Mouse (Mus musculus) heart, postnatal 14 days (tissue): ENCODE measurements around the gene Klhl26. TPM values are rescaled to one million over a fixed set of nuclear protein-coding genes. Genes with fewer than 3 reads are reported as not detected.

Source experiments
- DNase-seq, 2 experiments: peaks; one replicate each; pipeline ENCODE4 v3.0.0; 2021 to 2022
- intact Hi-C: fragments of 180-260 bp; cut with DNase I; formaldehyde crosslinking; loops from one replicate; pipeline ENCODE4 v1.15.1; 2025
- total RNA-seq, 2 experiments: library from RNA; stranded (reverse); gene quantifications; 2 replicates each; pipeline ENCODE4 v1.2.3; 2021

Klhl26 gene
- total RNA-seq, 2 experiments from 2014 or later = 5.5 to 6.9 TPM

DNA sequence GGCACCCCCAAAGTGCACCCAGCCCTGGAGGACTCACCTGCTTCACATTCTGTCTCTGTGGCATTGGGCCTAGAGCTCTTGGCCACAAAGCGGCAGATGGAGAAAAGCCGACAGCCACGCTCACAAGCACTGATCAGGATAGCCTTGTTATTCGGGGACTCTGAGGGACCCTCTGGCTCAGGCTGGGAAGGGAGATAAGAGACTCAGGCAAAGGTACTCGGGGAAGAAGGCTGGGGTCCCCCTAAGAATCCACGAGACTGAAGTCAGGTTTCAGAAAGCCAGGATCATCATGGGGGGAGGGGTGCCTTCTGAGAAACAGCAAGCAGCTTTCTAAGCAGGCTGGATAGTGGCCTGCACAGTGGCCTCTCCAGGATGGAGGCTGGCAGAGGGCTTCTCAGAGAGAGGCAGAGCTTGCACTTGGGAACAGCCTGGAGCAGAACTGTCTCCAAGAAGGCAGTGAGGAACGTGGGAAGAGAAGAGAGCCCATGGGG lies 9.5 kb upstream of the Klhl26 start:
- DNase-seq = no peak
- intact Hi-C loops = no loop called here

DNA sequence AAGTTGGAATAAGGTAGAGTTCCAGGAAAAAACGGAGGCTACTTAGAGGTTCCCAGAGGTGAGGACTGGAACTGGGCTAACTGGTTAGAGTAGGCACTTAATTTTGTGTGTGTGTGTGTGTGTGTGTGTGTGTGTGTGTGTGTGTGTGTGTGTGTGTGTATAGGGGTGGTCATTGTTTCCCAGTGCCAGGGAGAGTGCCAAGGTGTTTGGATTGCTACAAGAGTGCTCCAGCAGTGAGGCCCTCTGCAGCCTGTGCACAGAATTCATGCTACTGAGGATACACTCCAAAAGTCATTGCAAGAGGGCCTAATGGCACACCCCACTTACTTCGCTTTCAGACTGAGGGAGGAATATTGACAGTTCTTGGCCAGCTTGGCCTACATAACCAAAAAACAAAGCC lies 6.2 kb upstream of the Klhl26 start:
- no peak for DNase-seq
- intact Hi-C loops = no loop called here

DNA sequence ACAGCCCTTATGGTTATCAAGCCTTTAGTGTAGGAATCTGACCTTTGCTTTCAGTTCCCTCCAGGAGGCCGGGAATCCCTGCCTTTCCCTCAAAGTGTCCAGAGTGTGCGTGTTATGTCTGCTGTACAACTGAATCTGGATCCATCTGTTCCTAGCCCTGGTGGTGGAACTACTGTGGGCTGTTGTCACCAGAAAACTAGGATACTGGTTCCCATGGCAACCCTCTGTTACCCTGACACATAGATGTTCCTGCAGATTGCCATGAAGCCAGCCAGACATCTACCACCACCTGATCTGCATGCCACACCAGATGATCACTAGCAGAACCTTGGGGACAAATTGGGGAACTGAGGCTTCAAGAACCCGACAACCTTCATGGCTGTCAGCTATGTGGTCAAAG lies 5.1 kb upstream of the Klhl26 start:
- intact Hi-C loops = no loop called here
- no peak for DNase-seq

DNA sequence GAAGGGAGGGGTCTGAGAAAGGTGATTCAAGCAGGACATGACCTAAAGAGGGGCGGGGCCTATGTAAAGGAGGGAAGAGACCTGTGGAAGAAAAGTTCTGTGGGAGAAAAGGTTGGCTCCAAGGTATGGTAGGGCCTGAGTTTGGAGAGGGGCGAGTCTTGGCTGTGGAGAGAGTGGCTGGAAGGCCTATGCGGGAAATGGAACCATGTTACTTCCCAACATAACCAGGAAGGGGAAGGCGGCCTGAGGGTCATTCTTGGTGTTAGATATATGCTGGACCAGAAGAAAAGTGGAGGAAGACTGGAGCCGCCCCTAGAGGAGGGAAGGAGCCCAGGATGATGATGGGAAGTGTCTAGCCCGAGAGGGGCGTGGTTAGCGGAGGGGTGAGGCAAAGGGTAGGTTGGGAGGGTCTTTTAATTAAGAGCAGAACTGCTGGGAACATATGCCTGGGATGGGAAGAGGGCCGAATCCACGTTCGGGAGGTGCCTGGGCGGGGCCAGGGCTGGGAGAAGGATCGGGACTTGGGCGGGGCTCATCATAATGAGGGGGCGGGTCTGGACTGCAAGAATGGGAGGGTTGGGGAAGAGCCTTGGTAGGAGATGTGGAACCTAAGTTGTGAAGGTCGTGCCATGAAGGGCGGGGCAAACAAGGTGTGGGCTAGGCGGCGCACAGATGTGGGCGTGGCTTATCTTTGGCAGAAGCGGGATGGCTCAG lies 658 bp upstream of the Klhl26 start:
- intact Hi-C loops = no loop called here
- no peak for DNase-seq

DNA sequence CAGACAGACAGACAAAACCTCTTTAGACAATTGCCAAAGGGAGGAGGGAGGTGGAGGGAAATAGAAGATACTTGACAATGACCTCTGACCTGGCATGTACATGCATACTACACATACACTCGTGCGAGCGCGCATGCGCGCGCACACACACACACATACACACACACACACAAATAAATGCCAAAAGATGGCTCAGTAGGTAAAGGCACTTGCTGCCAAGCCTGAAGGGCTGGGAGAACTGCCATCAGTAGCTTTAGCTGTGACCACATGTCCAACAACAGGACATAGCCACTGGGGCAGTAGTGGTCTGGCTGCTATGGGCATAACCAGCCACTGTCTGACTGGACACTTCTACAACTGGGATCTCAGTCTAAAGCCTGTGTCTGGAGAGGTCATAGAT lies 4.9 kb downstream of the Klhl26 start:
- intact Hi-C loops = no loop called here
- no peak for DNase-seq

DNA sequence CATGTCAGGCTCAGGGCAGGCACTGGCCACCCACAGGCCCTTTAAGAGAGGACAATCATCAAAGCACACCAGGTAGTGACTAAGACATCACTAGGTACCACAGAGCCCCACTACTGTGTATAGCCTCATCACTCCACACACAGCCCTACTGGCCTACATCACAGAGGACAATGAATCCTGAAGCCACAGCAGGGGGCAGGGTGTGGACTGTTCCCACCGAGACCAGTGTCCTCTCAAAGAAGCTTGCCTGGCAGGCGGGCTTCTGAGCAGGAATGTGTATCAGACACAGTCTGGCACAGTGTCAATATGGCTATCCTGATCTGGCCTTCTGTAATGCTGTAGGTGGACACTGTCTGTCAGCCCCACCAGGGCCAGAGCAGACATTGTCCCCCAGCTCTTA lies 6.8 kb downstream of the Klhl26 start:
- no peak for DNase-seq
- intact Hi-C loops = loop anchor here (5.0 kb wide), 1 partner anchor 32 kb away; no protein-coding TSS in a partner anchor

DNA sequence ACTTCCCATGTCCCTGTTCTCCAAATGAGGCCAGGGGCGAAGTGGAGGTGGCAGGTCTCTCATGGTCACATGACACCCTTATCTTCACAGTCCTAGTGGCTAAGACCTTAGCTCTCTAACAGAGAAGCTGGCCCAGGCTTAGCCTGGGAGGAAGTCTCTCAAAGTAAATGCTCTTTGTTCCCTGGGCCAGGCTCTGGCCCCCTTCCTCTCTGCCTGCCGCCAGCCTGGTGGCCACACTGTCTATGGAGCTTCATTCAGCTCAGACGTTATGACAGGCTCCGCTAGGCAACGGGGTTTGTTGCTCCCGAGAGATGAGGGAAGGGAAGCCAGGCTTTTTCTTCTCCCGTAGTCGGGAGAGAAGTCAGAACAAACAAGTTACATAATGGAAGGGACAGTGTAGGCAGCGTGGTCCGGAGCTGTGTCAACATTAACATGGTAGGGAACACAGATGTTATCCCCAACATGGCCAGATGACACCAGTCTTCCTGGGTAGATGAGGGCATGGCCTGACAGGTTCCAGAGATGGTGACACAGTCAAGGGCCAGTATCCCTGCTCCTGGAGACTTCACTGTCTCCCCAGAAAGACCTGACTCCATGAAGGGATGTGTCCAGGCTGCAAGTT lies 7.4 kb downstream of the Klhl26 start:
- intact Hi-C loops = loop anchor here (5.0 kb wide), 1 partner anchor 33 kb away; no protein-coding TSS in a partner anchor
- DNase-seq = no peak

DNA sequence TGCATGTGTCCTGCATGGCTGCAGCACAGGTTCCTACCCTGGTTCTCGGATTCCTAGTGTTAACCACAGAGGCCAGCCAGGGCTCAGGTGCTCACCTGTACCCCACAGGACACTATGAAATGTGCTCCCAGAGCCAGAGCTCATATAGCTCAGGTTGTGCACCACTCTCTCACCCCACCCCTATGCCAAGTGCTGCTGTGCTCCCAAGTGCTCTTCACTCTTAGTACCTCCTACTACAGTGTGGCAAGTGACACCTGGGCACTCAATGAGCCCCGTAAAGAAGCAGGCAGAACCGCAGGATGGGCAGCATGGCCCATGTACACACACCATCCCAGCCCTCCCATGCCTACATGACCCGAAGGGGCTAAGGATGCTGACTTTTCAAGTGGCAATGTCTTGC lies 8.0 kb downstream of the Klhl26 start:
- DNase-seq = no peak
- intact Hi-C loops = loop anchor here (5.0 kb wide), 1 partner anchor 34 kb away; no protein-coding TSS in a partner anchor

DNA sequence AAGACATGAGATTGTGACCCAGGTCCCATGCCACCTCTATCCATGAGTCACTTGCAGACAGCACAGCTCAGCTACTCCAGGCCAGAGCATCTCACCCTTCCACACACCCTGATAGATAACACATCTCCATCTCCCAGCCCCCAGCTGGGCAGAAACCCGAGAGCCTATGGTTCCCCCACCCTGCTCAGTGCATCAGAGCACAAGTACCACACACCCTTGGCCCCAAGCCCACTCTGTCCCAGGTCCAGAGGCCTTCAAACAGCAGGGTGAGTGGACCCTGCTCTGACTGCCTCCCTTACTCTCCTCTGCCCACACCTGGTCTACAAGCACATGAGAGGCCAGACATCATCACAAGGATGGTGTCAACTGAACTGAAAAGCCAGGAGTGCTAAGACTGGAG lies 8.9 kb downstream of the Klhl26 start:
- no peak for DNase-seq
- intact Hi-C loops = loop anchor here (5.0 kb wide), 1 partner anchor 34 kb away; no protein-coding TSS in a partner anchor

DNA sequence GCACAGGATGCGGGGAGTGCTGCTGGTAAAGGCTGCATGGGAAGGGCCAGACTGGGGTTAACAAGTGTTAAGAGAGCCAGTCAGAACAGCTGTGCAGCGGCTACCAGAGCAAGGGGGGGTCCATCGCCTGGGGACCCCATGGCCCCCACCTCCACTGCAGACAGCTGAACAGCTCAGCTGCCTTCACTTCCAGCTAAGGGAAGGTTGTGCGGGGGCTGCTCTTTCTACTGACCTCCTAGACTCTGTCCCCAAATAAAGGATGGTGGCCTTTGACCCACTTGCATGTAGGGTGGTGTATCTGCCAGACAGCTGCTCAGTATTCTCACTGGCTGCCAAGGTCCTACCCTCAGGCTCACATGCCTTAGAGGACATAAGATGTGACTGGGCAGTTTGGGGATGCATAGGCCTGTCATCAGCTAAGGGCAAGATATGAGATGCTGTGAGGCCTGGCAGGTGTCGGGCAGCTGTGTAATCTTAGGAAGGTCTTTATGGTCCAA lies 9.5 kb downstream of the Klhl26 start:
- DNase-seq = no peak
- intact Hi-C loops = loop anchor here (5.0 kb wide), 1 partner anchor 35 kb away; no protein-coding TSS in a partner anchor

DNA sequence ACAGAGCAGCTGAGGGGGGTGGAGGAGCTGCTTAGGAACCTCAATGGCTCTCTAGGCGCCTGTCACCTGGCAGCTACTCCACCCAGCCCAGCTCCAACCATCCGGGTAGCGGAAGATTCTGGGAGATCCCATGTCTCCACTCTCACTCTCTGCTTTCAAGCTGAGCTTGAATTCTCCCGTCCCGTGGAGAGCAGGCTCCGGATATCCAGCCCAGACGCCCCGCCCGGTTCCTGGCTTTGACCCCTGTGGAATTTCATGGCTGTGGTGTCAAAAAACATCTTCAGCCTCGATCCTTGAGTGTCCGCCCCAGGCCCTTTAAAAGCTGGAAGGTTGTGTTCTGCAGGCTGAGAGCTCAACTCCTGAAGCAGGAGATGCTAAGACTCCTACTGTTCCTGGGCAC lies 10.0 kb downstream of the Klhl26 start:
- intact Hi-C loops = loop anchor here (5.0 kb wide), 1 partner anchor 36 kb away; no protein-coding TSS in a partner anchor
- DNase-seq = peak; percentile 68 to 70

DNA sequence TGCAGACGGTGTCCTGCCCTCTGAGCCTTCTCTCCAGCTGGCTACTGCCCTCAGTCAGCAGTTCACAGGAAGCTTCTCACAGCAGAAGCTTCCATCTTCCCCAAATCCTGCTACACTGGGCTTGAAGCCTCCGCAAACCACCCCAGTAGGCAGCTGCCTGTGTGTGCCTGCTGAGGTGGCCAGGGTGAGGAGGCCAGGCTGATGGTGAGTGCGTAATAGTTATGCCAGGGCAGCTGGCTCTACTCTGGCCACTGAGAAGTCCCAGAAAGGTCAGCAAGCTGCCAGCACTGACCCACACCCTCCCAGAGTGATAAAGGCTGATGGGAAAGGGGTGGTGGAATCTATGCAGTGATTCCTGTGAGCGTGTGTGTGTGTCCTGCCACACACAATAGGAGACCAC lies 10.5 kb downstream of the Klhl26 start:
- intact Hi-C loops = loop anchor here (5.0 kb wide), 1 partner anchor 36 kb away; no protein-coding TSS in a partner anchor
- DNase-seq = no peak

DNA sequence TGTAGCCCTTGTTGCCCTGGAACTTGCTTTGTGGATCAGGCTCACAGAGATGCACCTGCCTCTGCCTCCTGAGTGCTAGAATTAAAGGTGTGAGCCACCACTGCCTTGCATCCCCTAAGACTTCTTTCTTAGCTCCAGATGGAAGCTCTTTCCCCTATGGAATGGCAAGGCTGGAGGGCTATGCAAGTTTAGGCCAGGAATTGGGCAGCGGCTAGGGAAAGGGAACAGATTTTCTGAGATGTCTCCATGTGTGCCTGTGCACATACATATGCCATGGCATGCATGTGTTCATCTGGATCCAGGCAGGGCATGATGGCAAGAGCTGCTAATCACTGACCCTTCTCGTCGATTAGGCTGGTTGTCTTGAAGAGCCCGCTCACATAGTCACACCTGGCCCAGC lies 11.1 kb downstream of the Klhl26 start:
- no peak for DNase-seq
- intact Hi-C loops = loop anchor here (5.0 kb wide), 1 partner anchor 37 kb away; no protein-coding TSS in a partner anchor

DNA sequence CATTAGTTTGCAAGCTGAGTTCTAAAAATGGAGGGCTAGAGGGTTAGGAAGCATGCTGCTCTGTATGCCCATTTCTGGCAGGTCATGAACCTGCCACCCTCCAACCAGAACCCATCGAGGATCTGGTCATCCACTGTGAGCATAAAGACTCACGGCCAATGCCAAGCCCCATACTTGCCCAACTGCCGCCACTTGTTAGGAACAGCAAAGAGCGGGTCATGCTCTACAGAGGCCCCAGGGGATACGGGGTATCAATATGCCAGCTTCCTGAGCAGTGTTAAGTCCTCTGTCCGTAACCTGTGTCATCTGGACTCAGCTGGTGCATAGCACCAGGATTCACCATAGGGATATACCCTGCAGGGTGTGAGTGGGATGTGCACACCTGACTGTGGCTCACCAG lies 12.6 kb downstream of the Klhl26 start:
- no peak for DNase-seq
- intact Hi-C loops = no loop called here

DNA sequence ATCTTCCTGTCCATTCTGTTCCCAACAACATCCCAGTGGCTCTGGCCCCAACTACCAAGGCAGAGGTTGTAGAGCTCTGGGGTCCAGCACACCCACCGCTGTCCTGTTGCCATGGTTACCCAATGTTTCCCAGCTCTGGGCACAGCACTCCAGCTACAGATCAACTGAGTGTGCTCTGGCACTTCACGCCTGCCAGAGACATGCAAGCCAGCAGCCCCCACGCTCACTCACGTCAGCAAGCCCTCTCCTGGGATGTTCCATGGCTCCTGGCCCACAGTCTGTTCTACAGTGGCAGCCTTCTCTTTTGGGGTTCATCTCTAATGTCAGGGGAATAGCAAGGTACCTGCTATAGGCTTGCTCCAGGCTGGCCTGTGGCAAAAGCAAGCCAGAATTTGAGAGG lies 13.5 kb downstream of the Klhl26 start:
- no peak for DNase-seq
- intact Hi-C loops = no loop called here

DNA sequence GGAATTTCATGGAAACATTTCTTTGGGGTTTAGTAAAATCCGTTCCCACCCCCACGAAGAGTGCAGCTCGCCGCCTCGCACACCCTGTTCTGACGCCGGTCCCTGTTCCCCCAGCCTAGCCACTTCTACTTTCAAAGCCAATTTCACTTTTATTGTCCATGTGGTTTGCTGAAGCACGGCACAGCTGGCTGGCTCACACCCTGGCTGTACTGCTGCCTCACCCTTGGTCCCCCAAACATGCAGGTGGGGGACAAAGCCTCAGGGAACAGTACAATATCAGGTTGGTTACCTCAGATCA lies 14.3 kb downstream of the Klhl26 start:
- DNase-seq = no peak
- intact Hi-C loops = no loop called here

DNA sequence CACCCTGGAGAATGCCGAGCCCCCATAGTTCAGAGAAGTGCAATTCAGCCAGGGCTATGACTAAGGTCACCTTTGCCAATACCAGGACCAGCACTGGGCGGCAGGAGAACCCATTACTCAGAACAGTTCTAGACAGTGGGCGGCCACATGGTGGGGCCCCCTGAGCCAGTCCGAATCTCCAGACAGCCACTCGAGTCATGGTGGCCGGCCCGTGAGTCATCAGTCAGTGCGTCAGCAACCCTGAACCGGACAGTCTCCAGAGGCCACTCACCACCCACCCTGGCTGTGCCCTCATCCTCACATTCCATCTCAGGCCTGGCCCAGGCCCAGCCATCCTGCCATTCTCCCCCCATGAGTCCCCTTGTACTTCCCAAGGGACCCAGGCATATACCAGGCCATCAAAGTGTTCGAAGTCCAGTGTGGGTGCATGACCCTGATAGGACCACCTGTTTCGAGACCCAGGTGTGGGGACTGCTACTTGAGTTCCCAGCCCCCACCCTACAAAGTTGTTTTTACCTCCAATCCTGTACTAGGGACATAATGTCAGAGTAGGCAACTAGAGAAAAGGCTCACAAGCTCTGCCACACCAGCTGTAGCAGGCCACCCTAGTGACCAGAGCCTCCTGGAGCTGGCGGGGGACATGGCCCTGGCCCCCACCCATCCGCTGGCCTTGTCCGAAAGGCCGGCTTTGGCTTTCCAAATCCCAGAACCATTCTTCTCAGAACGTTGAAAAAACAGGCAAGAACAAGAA lies 14.8 kb downstream of the Klhl26 start:
- no peak for DNase-seq
- intact Hi-C loops = no loop called here

DNA sequence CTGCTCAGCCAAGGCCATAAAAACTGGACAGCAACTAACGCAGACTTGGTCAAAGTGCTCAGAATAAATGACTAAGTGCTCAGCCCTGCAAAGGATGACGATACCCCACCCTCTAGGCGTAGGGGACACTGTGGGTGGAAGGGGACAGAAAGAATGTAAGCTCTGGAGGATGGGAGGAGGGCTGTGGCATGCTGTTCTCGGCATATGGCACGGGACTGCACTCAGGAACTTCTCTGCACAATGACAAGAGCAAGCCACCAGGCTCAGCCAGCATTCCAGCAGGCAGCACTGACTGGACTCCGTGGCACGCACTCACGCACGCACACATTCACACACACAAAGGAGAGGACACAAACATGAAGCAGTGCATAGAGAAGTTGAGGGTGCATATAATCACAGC lies 16.2 kb downstream of the Klhl26 start:
- intact Hi-C loops = no loop called here
- DNase-seq = no peak

DNA sequence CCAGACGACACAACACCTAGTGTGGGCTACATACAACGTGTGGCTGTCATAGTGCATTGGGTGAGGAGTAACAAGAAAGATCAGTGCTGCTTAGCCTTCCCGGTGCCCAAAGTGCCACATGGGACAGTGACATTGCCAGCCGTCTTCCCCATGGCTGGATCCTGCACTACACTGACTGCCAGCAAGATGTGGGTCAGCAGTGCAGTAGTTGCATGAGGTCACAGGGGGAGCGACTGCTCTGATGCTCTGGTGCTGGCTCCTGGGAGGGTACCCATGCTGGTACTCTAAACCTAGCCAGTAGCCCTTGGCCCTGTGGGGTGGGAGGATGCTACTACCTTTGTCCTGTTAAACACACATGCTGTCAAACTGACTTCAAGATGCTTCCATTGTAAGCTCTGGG lies 16.6 kb downstream of the Klhl26 start:
- intact Hi-C loops = no loop called here
- DNase-seq = no peak

DNA sequence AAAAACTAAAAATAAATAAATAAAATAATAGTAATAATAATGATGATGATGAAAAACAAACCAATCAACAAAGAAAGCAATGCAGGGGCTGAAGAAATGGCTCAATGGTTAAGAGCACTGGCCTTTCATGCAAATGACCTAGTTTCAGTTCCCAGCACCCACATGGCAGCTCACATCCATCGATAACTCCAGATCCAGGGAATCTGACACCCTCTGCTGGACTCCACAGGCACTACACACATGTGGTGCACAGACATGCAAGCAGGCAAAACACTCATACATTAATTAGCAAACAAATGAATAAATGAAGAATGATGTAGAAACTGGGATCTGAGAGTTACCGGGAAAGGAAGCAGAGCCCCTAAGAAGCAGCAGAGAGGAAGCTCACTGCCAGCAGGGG lies 17.1 kb downstream of the Klhl26 start:
- DNase-seq = no peak
- intact Hi-C loops = no loop called here

DNA sequence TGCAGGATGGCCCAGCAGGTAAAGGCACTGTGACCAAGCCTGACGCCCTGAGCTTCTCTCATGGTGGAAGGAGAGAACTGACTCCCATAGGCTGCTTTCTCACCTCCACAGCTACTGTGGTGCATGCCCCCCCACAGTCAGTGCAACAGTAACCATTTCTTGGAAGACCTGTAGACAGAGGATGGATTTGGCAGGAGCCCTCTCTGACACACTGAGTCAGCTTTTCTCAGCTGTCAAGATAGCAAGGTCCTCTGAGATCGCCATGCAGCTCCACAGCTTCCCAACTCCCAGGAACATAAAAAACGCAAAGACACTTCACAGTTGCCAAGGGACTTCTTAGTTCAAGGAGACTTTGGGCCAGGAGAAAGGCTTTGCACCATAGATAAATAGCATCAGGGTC lies 18.3 kb downstream of the Klhl26 start:
- no peak for DNase-seq
- intact Hi-C loops = no loop called here
